Mouse (Mus musculus): ENCODE measurements around the gene Ttc8. TPM values are rescaled to one million over a fixed set of nuclear protein-coding genes. Genes with fewer than 3 reads are reported as not detected.
"Not testable (repeated sequence)": the region's sequence is repeated elsewhere in the genome, so short reads cannot be mapped to it uniquely, and the experiment has no call there.

Gene Ttc8
- 10 to 100 TPM; 29.6 to 31.7 TPM for total RNA-seq (2021)
- long read RNA-seq, transcript Ttc8-202 (14 exons, 2,272 nt), result major isoform, 13 of 16 reads
- long read RNA-seq, partial matches to known transcripts, result 1 of 16 reads
- long read RNA-seq, other reads (novel, unspliced or antisense), result 1 of 16 reads

DNA sequence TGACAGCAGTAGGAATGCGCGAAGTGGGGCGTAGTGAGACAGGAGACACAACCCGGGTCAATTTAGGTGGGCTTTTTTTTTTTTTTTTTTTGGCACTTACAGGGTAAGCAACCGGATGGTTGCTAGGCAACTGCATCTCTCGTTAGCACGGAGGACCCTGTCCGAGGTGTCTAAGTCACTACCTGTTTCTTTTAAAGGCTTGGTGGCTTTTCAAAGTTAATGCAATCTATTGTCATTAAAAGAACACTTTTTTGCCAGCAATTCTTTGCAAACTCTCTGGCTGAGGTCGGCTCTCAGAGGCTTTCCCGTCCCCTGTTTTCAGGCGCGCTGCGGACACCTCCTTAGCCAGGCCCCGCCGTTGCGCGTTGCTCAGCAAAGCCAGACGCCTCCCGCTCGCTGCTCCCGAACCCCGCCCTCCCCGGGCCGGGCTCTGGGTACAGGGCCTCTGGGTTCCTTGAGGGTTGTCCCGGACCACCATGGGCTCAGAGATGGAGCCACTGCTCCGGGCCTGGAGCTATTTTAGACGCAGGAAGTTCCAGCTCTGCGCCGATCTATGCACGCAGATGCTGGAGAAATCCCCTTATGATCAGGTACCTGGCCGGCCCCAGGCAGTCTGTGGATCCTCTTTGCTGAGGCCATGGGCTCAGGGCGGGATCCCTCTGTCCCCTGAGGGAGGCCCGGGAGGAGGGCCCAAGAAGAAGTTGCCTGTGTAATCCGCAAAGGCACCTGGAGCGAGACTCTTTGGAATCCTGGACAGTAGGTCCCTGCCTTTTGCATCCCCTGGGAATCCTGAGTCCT lies at the start of gene Ttc8:
Gene Ttc8 (plus strand): TSS at position 381 of the 798 bp plus-strand sequence.
- DNase-seq (ENCODE audit: low spot score in 2 of 2), result peak; percentile 89 to 91

DNA sequence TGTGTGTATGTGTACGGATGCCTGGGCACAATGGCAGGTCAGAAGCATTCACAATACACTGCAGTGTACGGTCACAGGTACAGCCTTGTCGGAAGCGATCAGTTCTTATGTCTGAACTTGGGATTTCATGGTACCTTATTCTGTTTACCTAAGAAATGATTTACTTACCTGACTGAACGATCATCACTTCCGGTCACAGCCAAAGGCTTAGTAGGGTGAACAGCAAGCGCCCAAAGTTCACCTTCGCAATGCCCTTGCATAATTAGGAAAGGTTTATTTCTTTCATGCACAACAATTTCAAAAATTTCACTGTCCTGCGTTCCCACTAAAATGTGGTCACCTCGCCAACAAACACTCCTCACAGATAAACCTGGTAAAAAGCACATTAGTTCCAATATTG lies 47.5 kb upstream of the Ttc8 start:
- DNase-seq (ENCODE audit: low spot score in 2 of 2), result no peak

DNA sequence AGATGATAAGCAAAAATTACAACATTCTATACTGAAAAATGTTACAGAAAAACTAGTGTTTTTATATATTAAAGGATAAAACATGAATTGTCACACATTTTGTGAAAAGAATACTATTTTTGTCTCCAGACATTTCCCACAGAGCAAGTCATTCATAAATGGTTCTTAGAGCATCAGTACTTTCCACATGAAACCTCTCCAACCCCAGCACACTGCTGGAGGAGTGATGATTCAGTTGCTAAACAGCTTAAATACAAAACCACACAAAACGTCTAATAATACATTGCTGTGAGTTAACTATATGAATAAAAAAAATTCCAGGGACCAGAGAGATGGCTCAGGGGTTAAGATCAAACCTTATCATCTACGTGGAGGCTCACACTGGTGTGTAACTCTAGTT lies 45.2 kb upstream of the Ttc8 start:
- no peak for DNase-seq (ENCODE audit: low spot score in 2 of 2)

DNA sequence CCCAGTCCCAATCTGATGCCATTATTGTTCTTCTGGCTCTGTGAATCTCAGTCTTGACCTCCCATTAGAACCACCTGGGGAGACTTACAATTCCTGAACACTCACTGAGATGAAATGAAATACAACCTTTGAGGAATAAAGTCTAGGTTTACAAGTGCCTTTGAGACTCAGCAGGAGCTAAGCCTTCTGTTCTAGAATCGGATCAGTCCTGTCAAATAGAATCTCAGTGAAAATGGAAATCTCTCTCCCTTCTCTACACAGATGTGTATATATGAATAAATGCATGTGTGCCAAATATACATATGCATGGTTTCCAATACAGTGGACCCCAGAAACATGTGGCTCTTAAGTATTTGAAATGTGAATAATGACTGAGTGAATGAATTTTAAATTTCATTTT lies 41.7 kb upstream of the Ttc8 start:
- DNase-seq (ENCODE audit: low spot score in 2 of 2), result no peak

DNA sequence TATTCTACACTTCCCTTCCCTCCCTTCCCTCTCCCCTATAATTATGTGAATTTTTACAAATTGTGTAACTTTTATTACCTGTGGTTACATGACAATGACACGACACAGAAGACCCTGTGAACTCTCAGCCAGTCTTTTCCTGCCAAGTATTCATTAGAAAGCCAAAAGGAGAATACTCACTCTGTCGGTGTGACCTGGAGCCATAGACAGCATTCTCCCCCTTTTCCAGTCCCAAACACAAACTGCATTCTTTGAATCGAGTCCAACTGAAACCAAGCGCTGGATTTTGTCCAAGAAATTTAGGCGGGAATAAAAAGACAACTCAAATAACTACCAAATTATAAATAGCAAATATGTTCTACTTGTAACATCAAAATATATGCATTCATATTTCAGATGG lies 38.6 kb upstream of the Ttc8 start:
- no peak for DNase-seq (ENCODE audit: low spot score in 2 of 2)

DNA sequence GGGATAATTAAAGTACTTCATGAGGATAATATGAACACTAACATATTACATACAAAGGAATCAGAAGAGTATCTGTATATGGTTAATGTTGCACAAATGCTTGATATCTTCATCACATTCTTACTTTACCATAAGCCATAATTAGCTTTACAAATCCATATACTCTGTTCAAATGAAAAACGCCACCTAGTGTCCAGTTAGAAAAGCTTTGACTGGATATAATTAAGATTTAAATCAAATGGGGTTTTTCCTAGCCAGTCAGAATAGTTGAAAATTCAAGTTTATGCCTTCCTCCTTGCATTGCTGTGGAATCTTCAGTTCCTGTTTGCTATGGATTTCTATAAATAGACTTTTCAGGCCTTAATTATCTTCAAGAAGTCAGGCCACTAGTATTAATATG lies 35.9 kb upstream of the Ttc8 start:
- no peak for DNase-seq (ENCODE audit: low spot score in 2 of 2)

DNA sequence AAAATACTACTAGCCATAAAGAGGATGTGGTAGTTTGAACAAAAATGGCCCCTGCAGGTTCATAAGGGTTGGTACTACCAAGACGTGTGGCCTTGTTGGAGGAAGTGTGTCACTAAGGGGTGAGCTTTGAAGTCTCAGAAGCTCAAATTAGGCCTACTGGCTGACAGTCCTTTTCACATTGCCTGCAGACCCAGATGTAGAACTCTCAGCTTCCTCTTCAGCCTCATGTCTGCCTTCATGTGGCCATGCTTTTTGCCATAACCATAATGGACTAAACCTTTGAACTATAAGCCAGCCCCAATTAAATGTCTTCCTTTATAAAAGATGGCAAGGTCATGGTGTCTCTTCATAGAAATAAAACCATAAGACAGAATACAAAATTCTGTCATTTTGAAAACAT lies 23.6 kb upstream of the Ttc8 start:
- DNase-seq (ENCODE audit: low spot score in 2 of 2), result no peak

DNA sequence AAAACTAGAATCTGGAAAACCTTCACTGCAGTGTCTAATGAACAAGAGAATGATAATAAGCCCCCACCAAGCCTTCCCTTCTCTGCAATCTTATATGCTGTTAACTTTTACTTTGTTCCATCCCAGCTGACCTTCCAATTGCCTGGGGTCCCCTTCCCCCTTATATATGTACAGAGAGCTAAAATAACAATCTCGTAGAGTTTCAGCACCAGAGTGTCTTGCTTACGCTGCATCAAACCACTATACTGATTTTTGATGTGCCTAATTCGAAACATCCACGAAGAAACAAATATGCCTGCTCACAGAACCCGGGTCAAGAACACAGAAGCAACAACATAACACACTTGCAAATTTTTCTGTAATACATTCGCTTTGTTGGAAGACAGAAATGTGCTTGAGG lies 20.7 kb upstream of the Ttc8 start:
- DNase-seq (ENCODE audit: low spot score in 2 of 2), result no peak

DNA sequence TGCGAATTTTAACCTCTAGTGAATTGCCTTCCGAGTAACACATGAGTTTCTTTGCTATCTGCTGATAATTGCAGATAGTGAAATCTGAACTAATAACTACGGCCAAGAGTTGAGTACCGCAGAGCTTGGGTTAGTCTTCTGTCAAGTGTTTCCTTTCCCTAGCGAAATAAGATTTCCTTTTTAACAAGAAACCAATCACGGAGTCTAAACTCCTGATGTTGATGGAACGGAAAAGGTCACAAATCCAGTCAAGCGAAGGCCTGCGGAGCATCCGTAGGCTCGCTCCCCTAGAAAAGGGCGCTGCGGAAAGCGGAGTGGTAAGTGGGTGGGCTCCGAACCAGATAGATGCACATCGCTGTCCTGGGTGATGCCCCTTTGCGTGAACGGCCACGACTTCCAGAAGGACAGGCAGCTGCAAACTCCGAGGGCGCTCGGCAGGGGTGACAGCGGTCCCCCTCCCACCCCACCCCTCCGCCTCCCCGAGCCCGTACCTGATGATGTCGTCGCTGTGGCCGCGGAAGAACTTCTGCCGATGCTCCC lies 20.0 kb upstream of the Ttc8 start:
- peak in 1 of 2 experiments; percentile 45 for DNase-seq (ENCODE audit: low spot score in 2 of 2)

DNA sequence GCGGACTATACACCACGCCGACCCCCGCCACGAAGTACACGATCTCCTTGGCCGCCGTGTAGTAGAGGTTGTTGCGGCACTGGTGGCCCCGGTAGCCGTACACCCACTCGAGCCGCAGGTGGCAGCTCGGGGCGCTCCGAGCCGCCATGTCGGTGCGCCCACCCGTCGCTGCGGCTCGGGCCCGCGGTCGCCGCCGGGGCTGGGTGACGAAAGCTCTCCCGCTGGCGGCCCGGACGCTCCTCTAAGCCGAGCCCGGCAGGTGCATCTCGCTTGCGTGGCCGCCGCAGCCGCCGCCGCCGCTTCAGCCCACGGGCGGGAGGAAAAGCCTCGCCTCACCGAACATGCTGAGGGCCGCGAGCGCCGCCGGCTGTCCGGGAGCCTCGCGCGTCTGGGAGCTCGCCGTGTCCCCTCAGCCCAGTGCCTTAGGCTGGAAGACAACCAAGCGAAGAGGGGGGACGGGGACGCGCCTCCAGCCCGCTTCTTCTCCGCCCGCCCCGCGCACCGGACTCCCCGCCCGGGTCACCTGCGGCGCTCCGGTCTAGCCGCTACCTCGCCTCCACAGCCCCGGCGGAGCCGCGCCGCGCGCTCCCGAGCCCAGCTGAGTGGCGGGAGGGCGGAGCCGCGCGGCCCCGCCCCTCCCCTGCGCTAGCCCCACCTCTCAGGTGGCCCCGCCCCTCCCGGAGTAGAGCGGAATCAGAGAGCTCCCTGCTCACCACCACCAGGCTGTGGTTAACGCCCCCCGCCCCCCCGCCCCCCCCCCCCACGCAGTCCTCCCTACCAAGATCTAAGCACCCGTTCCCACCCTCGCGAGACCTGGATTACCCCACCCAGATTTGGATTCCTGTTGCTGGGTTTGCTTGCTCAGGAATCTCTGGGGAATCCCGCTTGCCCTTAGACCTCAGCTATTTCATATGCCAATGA lies 19.2 kb upstream of the Ttc8 start, which contains the start of gene Eml5:
Gene Eml5 (minus strand): TSS at position 604 of the 921 bp plus-strand sequence.
- DNase-seq (ENCODE audit: low spot score in 2 of 2), result peak; percentile 82 to 90

DNA sequence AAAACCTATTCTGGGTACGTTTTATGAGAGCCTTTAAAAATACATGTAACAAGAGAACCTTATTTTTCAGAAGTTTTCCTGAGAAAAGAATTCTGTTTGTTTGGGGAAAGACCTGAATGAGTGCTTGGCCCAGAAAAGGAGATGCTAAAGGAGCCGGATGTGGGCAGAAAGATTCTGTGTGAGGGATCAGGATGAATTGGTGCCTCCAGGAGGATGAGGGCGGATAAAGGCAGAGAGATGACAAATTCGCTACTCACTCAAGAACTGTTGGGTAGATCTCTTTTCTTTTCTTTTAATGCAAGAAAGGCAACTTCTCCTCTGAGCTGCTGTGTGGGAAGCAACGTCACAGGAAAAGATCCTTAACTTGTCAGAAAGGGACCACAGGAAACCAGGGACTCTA lies 14.9 kb upstream of the Ttc8 start:
- DNase-seq (ENCODE audit: low spot score in 2 of 2), result no peak

DNA sequence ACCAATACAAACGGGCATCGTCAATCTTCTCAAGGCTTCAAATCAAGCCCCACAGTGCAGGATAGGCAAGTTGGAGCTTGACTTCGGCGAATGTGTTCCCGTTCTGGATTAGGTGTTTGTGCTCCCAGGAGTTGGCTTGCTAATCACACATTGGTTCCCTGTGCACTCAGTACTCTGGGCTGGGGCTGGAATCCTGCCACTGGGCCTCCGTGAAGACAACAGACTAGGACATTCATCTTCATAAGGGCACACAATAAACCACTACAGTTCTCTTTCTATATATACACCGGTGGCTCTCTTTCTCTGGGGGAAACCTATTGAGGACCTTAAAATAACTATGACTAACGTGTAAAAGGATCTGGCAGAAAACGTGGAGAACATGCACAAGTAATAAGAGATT lies 10.3 kb upstream of the Ttc8 start:
- DNase-seq (ENCODE audit: low spot score in 2 of 2), result no peak

DNA sequence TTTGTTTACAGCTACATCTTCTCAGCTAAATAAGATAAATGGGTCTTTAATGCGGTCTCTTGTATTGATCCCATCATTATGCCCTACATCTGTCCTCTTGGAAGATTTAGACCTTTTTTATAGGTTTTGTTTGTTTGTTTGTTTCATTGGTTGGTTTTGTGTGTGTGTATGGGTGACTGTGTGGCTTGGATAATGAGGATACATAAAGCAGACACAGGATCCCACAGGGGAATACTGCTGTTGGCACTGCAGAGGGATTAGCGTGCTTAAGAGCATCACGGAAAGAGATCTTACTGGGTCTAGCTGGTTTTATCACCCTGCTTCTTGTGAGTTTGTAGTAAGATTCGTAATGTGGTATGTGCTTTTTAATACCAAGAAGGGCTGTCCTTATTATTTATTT lies 10.8 kb downstream of the Ttc8 start:
- no peak for DNase-seq (ENCODE audit: low spot score in 2 of 2)

DNA sequence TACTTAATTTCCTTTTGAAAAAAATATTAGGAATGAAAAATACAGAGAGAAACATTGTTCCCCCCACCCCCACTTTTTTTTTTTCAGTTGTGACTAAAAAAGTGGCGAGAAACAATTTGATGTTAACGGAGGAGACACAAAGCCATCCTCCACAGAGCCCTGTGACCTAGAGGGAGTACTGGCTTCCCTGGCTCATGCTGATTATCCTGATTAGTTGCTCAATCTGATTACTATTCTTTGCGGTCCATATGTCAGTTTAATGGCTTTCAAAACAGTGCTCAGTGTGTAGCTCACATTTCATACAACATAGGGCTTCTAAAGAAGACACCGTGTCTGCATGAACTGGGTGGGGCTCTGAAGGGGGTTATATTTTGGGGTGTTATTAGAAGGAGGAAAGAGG lies 12.1 kb downstream of the Ttc8 start:
- DNase-seq (ENCODE audit: low spot score in 2 of 2), result no peak

DNA sequence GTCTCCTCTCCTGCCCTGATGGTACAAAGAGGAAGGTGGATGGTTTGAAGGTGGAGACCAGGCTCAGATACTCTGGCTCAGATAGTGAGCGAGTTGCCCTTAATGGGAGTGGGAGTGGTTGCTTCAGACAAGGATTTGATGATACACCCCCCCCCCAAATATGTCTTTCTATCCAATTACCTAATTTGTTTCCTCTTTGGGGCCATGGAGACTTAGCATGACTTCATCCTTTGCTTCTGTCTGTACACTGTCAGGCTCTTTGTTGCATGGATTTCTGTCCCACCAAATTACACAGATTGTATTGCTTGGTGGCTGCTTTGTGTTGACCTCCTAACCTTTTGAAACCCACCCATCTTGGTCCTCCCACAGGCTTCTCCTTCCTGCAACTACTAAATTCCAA lies 12.5 kb downstream of the Ttc8 start:
- DNase-seq (ENCODE audit: low spot score in 2 of 2), result no peak

DNA sequence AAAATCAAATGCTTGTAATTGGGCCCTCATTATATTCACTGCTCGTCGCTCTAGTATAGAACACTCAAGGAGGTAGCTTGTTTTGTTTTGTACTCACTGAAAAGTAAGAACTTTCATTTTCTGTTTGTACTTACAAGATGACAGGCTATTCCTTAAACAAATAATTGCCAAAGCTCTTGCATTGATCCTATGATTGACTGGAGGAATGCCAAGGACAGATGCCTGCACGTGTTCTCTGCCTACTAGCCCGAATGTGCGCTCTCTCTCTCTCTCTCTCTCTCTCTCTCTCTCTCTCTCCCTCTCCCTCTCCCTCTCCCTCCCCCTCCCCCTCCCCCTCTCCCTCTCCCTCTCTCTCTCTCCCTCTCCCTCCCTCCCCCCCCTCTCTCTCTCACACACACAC lies 30.9 kb downstream of the Ttc8 start:
- DNase-seq (ENCODE audit: low spot score in 2 of 2), result not testable (repeated sequence)

DNA sequence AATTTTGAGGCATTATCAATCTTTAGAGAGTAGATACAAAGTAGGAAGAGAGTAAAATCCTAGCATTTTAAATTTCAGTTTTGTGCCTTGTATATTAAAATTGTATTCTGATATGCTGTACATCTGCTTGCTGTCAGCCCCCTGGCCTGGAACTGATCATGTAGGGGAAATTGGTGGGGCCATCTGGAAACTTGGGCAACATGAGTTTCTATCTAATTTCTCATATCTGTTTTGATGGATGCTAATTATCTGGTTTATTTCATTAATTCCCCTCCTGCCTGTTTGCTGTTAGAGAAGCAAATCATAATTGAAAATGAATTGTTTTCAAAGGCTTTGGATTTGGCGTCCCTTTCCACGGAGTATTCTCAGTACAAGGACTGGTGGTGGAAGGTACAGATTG lies 36.6 kb downstream of the Ttc8 start:
- no peak for DNase-seq (ENCODE audit: low spot score in 2 of 2)

DNA sequence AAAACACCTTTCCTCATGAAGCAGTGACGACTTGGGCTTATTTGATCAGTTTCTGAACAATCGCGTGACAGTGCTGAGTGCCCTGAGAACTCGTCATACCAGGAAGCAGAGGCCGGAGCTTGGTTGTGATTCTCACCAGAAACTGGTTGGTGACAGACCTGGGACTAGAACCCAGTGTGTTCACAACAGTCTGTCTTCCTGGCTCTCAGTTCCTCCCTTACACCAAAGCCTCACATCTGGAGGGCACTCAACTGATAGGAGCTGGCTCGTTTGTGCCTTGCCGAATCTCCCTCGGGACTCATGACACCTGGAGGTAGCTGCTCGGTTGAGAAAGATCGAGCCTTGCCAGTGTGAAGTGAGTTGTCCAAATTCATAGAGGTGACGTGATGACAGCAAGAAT lies 37.1 kb downstream of the Ttc8 start:
- no peak for DNase-seq (ENCODE audit: low spot score in 2 of 2)

DNA sequence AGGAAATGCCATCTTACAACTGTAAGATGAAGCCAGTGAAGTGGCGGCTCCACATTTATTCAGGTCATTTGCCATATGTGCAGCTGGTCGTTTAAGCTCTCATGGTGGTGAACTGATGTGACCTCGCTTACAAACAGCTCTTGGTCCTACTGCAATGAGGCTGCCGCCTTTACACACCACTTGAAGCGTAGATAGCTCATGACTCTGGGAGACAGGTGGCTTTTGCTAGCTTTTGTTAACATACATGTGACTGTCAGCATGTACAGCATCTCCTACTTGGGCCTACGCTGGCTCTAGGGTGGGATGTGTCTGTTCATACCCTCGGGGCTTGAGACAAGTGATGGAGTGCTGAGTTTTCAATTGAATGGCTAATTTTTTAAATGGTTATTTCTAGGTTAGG lies 40.6 kb downstream of the Ttc8 start:
- no peak for DNase-seq (ENCODE audit: low spot score in 2 of 2)

DNA sequence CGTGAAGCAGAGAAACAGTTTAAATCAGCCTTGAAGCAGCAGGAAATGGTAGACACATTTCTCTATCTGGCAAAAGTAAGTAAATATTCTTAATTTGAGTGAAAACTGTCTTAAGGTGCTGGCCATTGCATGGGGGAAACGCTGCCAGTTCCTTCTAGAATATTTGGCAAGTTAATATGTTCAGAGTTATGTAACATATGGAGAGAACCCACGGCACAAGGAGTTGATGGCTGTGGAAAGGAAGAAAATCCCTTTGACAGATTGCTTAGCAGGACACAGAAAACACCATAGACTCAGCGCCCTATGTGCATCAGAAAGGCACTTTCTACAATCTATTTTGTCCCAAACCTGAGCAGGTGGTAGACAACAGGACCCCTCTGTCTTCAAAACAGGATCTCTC lies 41.0 kb downstream of the Ttc8 start:
- DNase-seq (ENCODE audit: low spot score in 2 of 2), result no peak

DNA sequence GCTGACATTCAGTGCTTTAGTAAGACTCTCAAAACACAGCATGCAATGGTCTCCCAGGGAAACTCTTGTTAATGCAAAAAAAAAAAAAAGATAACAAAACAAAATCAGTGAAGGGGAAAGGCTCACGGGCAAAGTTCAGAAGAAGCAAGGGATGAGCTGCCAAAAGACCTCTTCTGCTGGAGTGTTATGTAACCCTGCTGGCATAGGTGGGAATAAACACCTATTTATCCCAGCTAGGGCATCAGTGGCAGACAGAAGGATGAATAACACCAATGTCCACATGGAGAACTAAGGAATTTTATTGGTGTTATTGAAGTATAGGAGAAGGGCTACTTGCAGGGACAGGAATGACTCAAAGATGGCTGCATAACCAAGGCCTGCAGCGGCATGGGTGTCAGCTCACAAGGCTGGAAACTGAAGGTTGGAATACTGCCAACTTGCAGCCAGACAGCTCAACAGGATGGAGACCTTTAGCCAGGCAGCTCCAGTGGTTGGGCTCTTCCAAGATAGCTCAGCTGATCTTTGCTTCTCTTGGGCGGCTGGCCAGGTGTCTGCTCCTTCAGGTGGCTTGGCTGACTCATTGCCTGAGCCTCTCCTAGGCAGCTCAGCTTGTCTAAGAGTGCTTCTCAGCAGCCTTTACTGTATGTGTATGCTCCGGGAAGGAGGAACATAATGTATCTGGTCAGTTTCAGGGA lies 45.2 kb downstream of the Ttc8 start:
- no peak for DNase-seq (ENCODE audit: low spot score in 2 of 2)

Data from layer of hippocampus, postnatal 10 days (tissue).